Mouse (Mus musculus) hindbrain, postnatal 0 days (tissue): ENCODE data around the gene Laptm5. TPM values are rescaled to one million over a fixed set of nuclear protein-coding genes. Genes with fewer than 3 reads are reported as not detected.
A peak's percentile ranks its signal among the peaks of the same experiment; 100 is the strongest.

Experiments used
- ATAC-seq: fragments of 200-750 bp; cut with Nextera tagmentation; 2 replicates; pipeline ENCODE4 v1.8.0; 2017; ENCODE audit warnings: mild to moderate bottlenecking, moderate TSS enrichment, moderate library complexity
- DNase-seq: peaks from one replicate; pipeline ENCODE4 v3.0.0-alpha.2; 2015; ENCODE audit warnings: low spot score
- H3K27ac ChIP-seq: fragments of 300-500 bp; sonication (generic); 2 replicates; pipeline ENCODE4 v1.5.1; 2014; ENCODE audit warnings: mild to moderate bottlenecking
- H3K27me3 ChIP-seq: fragments of 300-500 bp; sonication (generic); 2 replicates; pipeline ENCODE4 v1.6.1; 2014; ENCODE audit warnings: low read length, mixed read lengths; ENCODE audit not compliant: insufficient read depth
- H3K36me3 ChIP-seq: fragments of 300-500 bp; sonication (generic); 2 replicates; pipeline ENCODE4 v1.6.1; 2014; ENCODE audit warnings: low read length, mixed read lengths; ENCODE audit not compliant: insufficient read depth
- H3K4me1 ChIP-seq: fragments of 300-500 bp; sonication (generic); 2 replicates; pipeline ENCODE4 v1.6.1; 2014; ENCODE audit warnings: antibody characterized with exemption, low read length, mixed read lengths; ENCODE audit not compliant: insufficient read depth
- H3K4me2 ChIP-seq: fragments of 300-500 bp; sonication (generic); 2 replicates; pipeline ENCODE4 v1.6.1; 2014; ENCODE audit warnings: low read depth, mild to moderate bottlenecking, low read length, moderate library complexity, mixed read lengths
- H3K4me3 ChIP-seq: fragments of 300-500 bp; sonication (generic); 2 replicates; pipeline ENCODE4 v1.5.1; 2014; ENCODE audit warnings: low read length
- H3K9ac ChIP-seq: fragments of 300-500 bp; sonication (generic); replicated peaks from 2 replicates; pipeline ENCODE4 v1.6.1; 2014; ENCODE audit warnings: mild to moderate bottlenecking, low read length, moderate library complexity, mixed read lengths
- H3K9me3 ChIP-seq: fragments of 300-500 bp; sonication (generic); 2 replicates; pipeline ENCODE4 v1.6.1; 2016; ENCODE audit warnings: low read length, mixed read lengths
- CTCF ChIP-seq: IDR thresholded peaks from 2 replicates; pipeline ENCODE4 v1.5.1; 2016; ENCODE audit warnings: antibody characterized with exemption, control low read depth, low read depth
- WGBS: fragments of 180-500 bp; shearing (Covaris S2); extraction: QIAGEN DNeasy Blood & Tissue Kit; methylation state at CpG from one replicate; pipeline ENCODE4 v1.1.7; 2014; 5-methylcytosine and 5-hydroxymethylcytosine counted together
- polyA plus RNA-seq: library from polyadenylated mRNA; unstranded; fragments of >200 nt; fragmentation: Nextera tagmentation; extraction: Ambion mirVana; gene quantifications from 2 replicates; pipeline ENCODE4 v1.2.1, GENCODE M21; 2015
- total RNA-seq: library from RNA; depleted of rRNA; stranded (reverse); fragments of >200 nt; gene quantifications from 2 replicates; pipeline ENCODE4 v1.2.3, GENCODE M21; 2014

The Laptm5 gene
- total and polyA plus RNA-seq, 2 experiments from 2014 or later = 42.8 to 43.1 TPM

- H3K9me3 ChIP-seq = no peaks in the 10 kb centered on the region
- no peak overlapping the region for H3K4me2 ChIP-seq
- TF ChIP-seq CTCF = no peak
- no peak overlapping the region for H3K9ac ChIP-seq
- H3K27me3 ChIP-seq = no peaks in the 10 kb centered on the region
- no peak overlapping the region for H3K27ac ChIP-seq
- DNase-seq = peak; percentile 25
- peaks cover 2% of the 10 kb centered on the region for H3K4me1 ChIP-seq
- WGBS = 70% methylated on average over 10 of the region's 10 CpGs
- H3K4me3 ChIP-seq = no peak overlapping the region
- no peaks in the 10 kb centered on the region for H3K36me3 ChIP-seq
- no peak; the same call in 1 of the 2 replicates for ATAC-seq
Observed at GRCm38 (mm10) chr4:130918805-130919749, 6.2 kb downstream of the Laptm5 start.

- no peak for TF ChIP-seq CTCF
Observed at GRCm38 (mm10) chr4:130919750-130920356, 6.9 kb downstream of the Laptm5 start.

GRCm38 (mm10) chr4:130920951-130921693 lies 8.2 kb downstream of the Laptm5 start:
- DNase-seq (peak; percentile 29), ATAC-seq (no peak)
- 44% methylated on average over 12 of the region's 12 CpGs for WGBS

More at GRCm38 (mm10) chr4:130919750-130920356, 6.9 kb downstream of the Laptm5 start:
- Histone ChIP-seq H3K36me3 (no peaks in the 10 kb centered on the region), H3K27me3 (no peaks in the 10 kb centered on the region), H3K4me1 (peaks cover 2% of the 10 kb centered on the region), H3K4me2 (no peak overlapping the region), H3K4me3 (no peak overlapping the region), H3K27ac (no peak overlapping the region), H3K9ac (no peak overlapping the region), H3K9me3 (no peaks in the 10 kb centered on the region)
- DNase-seq = peak; percentile 51
- 57% methylated on average over 9 of the region's 9 CpGs for WGBS
- peak; percentile 44; the same call in 1 of the 2 replicates for ATAC-seq

GRCm38 (mm10) chr4:130921986-130922385 lies 9.1 kb downstream of the Laptm5 start:
- peaks cover 2% of the 10 kb centered on the region for H3K4me1 ChIP-seq
- H3K4me2 ChIP-seq = no peak overlapping the region
- ATAC-seq = no peak
- no peaks in the 10 kb centered on the region for H3K9me3 ChIP-seq
- no peak overlapping the region for H3K4me3 ChIP-seq
- H3K27ac ChIP-seq = no peak overlapping the region
- 63% methylated on average over 10 of the region's 10 CpGs for WGBS
- no peak for DNase-seq
- H3K9ac ChIP-seq = no peak overlapping the region
- H3K27me3 ChIP-seq = no peaks in the 10 kb centered on the region
- H3K36me3 ChIP-seq = no peaks in the 10 kb centered on the region
- TF ChIP-seq CTCF = no peak

More at GRCm38 (mm10) chr4:130920951-130921693, 8.2 kb downstream of the Laptm5 start:
- Histone ChIP-seq H3K36me3 (no peaks in the 10 kb centered on the region), H3K27me3 (no peaks in the 10 kb centered on the region), H3K4me2 (no peak overlapping the region), H3K9ac (no peak overlapping the region), H3K27ac (no peak overlapping the region), H3K4me1 (peaks cover 2% of the 10 kb centered on the region), H3K9me3 (no peaks in the 10 kb centered on the region), H3K4me3 (no peak overlapping the region)
- TF ChIP-seq CTCF = no peak

GRCm38 (mm10) chr4:130926274-130926673 lies 13.3 kb downstream of the Laptm5 start:
- ATAC-seq (no peak), DNase-seq (no peak)
- Histone ChIP-seq H3K4me3 (no peak overlapping the region), H3K9ac (no peak overlapping the region), H3K4me1 (no peaks in the 10 kb centered on the region), H3K27me3 (no peaks in the 10 kb centered on the region), H3K9me3 (no peaks in the 10 kb centered on the region), H3K27ac (no peak overlapping the region), H3K36me3 (no peaks in the 10 kb centered on the region), H3K4me2 (no peak overlapping the region)
- WGBS = 50% methylated on average over 6 of the region's 6 CpGs
- TF ChIP-seq CTCF = no peak

- ATAC-seq (no peak), DNase-seq (no peak)
- Histone ChIP-seq H3K4me2 (no peak overlapping the region), H3K4me1 (no peaks in the 10 kb centered on the region), H3K36me3 (no peaks in the 10 kb centered on the region), H3K27ac (no peak overlapping the region), H3K9me3 (no peaks in the 10 kb centered on the region), H3K9ac (no peak overlapping the region), H3K27me3 (no peaks in the 10 kb centered on the region), H3K4me3 (no peak overlapping the region)
- TF ChIP-seq CTCF = no peak
- WGBS = 63% methylated on average over 12 of the region's 12 CpGs
Observed at GRCm38 (mm10) chr4:130927821-130928220, 14.9 kb downstream of the Laptm5 start.
